Mouse (Mus musculus) lung, adult 2 months (tissue): ENCODE results near the gene Itga9.

ENCODE experiments used
- CTCF ChIP-seq: fragments of 200-500 bp; IDR thresholded peaks from 2 replicates; pipeline ENCODE4 v1.5.1; 2011; ENCODE audit warnings: mild to moderate bottlenecking, low read length, control low read depth; ENCODE audit not compliant: insufficient read depth
- POLR2A ChIP-seq: fragments of 200-500 bp; IDR thresholded peaks from 2 replicates; pipeline ENCODE4 v1.6.1; 2011; ENCODE audit warnings: low read depth, mild to moderate bottlenecking, control low read depth, low read length, borderline replicate concordance; ENCODE audit errors: extremely low read depth

- TF ChIP-seq CTCF (peak; percentile 96), POLR2A (peak; percentile 4; the same call in 1 of the 2 replicates)
Measured at GRCm38 (mm10) chr9:118920798-118921515, 314.5 kb downstream of the Itga9 start.
